Mouse (Mus musculus) myocyte (in vitro differentiated cells): ENCODE data around the gene Atg4c.

Experiments used
- CEBPB ChIP-seq: IDR thresholded peaks from 2 replicates; pipeline ENCODE4 v1.6.1; 2011; ENCODE audit warnings: mild to moderate bottlenecking, moderate library complexity; ENCODE audit not compliant: poor library complexity, insufficient read depth, severe bottlenecking
- E2F4 ChIP-seq: IDR thresholded peaks from one replicate; pipeline ENCODE4 v1.6.1; 2011; ENCODE audit warnings: mild to moderate bottlenecking, control low read depth, moderate library complexity; ENCODE audit not compliant: insufficient read depth
- MAX ChIP-seq: IDR thresholded peaks from one replicate; pipeline ENCODE4 v1.6.1; 2011; ENCODE audit warnings: low read depth, mild to moderate bottlenecking, control low read depth
- MYOD1 ChIP-seq, 3 experiments: IDR thresholded peaks; one replicate each; pipeline ENCODE4 v1.6.1; 2011; ENCODE audit warnings: control low read depth in 2 of 3, low read depth in 2 of 3, mild to moderate bottlenecking in 2 of 3, moderate library complexity in 1 of 3; ENCODE audit not compliant: insufficient read length in 2 of 3, control insufficient read depth in 1 of 3
- MYOG ChIP-seq, 3 experiments: IDR thresholded peaks; one replicate each; pipeline ENCODE4 v1.6.1; 2011; ENCODE audit warnings: control low read depth in 2 of 3, low read depth in 2 of 3, mild to moderate bottlenecking in 2 of 3; ENCODE audit not compliant: insufficient read length in 2 of 3, control insufficient read depth in 1 of 3, insufficient read depth in 1 of 3
- POLR2A ChIP-seq: IDR thresholded peaks from one replicate; pipeline ENCODE4 v1.6.1; 2011; ENCODE audit warnings: low read depth, mild to moderate bottlenecking, control low read depth, moderate library complexity; ENCODE audit not compliant: insufficient read length
- POLR2AphosphoS2 ChIP-seq: IDR thresholded peaks from one replicate; pipeline ENCODE4 v1.6.1; 2011; ENCODE audit warnings: low read depth, control low read depth; ENCODE audit not compliant: insufficient read length
- REST ChIP-seq: IDR thresholded peaks from one replicate; pipeline ENCODE4 v1.6.1; 2011; ENCODE audit warnings: mild to moderate bottlenecking, control low read depth, moderate library complexity; ENCODE audit not compliant: insufficient read depth, insufficient read length
- SRF ChIP-seq: IDR thresholded peaks from one replicate; pipeline ENCODE4 v1.6.1; 2011; ENCODE audit warnings: low read depth; ENCODE audit not compliant: control insufficient read depth, insufficient read length
- TCF12 ChIP-seq: IDR thresholded peaks from one replicate; pipeline ENCODE4 v1.6.1; 2011; ENCODE audit warnings: mild to moderate bottlenecking, control low read depth; ENCODE audit not compliant: poor library complexity, insufficient read depth, severe bottlenecking
- TCF3 ChIP-seq: IDR thresholded peaks from one replicate; pipeline ENCODE4 v1.6.1; 2011; ENCODE audit warnings: low read depth, control low read depth; ENCODE audit not compliant: insufficient read length
- USF1 ChIP-seq: IDR thresholded peaks from one replicate; pipeline ENCODE4 v1.6.1; 2011; ENCODE audit warnings: low read depth, mild to moderate bottlenecking, control low read depth, moderate library complexity

DNA sequence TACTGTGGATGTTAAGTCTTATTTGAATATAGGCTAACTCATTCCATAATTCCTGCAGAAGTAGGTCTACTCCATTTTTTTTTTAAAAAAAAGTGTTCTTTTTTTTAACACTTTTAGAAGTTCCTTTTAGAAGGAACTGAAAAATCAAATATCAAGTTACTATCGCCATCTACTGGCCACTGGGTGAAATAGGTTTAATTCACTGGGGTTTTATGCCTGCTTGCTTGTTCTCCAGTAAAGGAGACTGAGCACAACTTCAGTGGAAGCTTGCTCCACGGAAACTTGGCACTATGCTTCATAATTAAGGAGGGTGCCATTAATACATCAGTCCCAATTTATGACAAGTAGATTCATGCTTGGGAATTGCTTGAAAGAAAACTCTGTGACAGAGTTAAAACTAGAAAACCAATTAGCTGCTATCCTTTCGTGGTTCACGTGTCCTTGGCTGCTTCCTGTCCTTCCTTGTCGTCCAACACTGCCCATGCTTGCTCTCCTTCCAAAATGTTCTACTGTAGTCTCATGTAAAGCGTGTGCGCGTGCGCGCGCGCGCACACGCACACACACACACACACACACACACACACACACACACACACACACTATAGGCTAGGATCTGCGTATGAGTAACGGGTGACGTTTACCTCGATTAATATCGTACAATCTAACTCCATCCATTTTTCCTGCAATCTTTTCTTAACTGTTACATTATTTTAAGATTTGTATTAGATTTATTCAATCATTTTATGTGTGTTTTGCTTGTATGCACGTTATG, 10.9 kb upstream of the Atg4c start:
- no peak for TF ChIP-seq MAX
- TF ChIP-seq POLR2A = no peak
- TF ChIP-seq MYOD1 (IDR thresholded peaks at IDR 0.05; ENCODE audit: control insufficient read depth in 1 of 3, insufficient read length in 2 of 3, low read depth in 2 of 3) = no peak
- no peak for TF ChIP-seq E2F4
- no peak for TF ChIP-seq USF1
- TF ChIP-seq POLR2AphosphoS2 = no peak
- TF ChIP-seq TCF12 = no peak
- TF ChIP-seq MYOG (IDR thresholded peaks at IDR 0.05; ENCODE audit: control insufficient read depth in 1 of 3, insufficient read depth in 1 of 3, insufficient read length in 2 of 3, low read depth in 2 of 3) = no peak
- no peak for TF ChIP-seq SRF
- no peak for TF ChIP-seq CEBPB
- no peak for TF ChIP-seq TCF3
- no peak for TF ChIP-seq REST
